Mouse (Mus musculus) megakaryocyte, embryonic 14.5 days (primary cell): ENCODE measurements around the gene Cmtm7.

ENCODE experiments used
- FLI1 ChIP-seq: IDR thresholded peaks from 2 replicates; pipeline ENCODE4 v1.6.1; 2012; ENCODE audit warnings: low read length, inconsistent platforms, mixed read lengths
- GATA1 ChIP-seq: IDR thresholded peaks from 3 replicates; pipeline ENCODE4 v1.6.1; 2012; ENCODE audit warnings: mixed read lengths, low read length, inconsistent platforms, borderline replicate concordance

GRCm38 (mm10) chr9:114787134-114787533 is 5.5 kb upstream of the Cmtm7 start:
- TF ChIP-seq GATA1 (no peak), FLI1 (no peak)
